Mouse (Mus musculus): Measurements from ENCODE around the gene Inpp4a.
A peak's percentile ranks its signal among the peaks of the same experiment; 100 is the strongest.

Inpp4a gene

DNA sequence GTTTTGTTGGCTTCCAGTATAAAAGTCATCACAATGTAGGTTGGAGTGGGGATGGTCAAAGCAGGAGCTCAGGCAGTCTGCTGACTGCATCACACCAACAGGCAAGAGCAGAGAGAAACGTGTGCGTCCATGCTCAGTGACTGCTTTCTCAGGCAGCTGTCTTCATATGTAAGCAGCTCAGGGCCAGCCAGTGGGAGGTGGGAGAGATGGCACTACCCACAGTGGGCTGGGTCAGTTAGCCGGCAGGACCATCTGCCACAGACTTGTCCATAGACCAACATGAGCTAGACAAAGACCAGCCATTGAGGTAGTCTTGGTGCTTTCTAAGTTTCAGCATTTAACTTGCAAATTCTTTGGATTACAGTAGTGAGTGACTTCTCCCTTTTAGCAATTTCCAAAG, 56.6 kb downstream of the Inpp4a start:
- DNase-seq (ENCODE audit: extremely low read depth, low read depth) = no peak

DNA sequence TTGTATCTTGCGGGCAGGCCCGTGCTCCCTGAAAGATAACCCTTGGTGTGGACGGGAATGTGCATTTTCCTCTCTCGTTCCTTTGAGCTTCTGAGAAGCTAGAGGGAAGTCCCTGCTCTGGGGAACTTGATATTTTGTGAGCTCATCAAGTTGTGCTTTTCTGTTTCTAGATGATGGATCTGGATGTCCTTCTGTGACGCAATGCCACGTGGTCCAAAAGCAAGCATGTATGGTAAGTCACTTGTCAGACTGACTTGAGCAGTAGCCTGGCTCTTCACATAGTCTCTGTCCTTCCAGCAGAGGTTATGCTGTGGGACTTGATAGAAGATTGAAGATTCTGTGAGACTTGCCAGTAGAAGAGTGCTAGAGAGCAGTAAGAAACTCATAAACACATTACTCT, 57.5 kb downstream of the Inpp4a start:
- no peak for DNase-seq (ENCODE audit: extremely low read depth, low read depth)

DNA sequence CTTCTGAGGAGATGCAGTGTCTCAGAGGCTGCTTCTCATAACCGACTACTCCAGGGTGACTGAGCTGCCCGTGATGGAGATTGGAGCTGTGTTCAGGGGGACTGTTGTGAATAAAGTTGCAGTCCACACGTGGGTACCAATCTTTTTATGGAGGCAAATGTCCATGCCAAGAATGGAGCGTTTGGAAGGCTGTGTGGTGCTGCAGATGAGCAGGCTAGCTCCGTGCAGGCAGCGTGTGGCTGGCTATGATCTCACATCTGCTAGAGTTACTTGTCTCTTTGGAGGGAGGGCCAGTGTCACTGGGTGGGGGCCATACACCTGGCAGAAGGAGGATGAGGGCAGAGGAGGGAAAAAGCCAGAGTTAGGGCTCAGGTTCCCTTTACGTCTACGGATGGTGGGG, 59.0 kb downstream of the Inpp4a start:
- DNase-seq (ENCODE audit: extremely low read depth, low read depth) = no peak

DNA sequence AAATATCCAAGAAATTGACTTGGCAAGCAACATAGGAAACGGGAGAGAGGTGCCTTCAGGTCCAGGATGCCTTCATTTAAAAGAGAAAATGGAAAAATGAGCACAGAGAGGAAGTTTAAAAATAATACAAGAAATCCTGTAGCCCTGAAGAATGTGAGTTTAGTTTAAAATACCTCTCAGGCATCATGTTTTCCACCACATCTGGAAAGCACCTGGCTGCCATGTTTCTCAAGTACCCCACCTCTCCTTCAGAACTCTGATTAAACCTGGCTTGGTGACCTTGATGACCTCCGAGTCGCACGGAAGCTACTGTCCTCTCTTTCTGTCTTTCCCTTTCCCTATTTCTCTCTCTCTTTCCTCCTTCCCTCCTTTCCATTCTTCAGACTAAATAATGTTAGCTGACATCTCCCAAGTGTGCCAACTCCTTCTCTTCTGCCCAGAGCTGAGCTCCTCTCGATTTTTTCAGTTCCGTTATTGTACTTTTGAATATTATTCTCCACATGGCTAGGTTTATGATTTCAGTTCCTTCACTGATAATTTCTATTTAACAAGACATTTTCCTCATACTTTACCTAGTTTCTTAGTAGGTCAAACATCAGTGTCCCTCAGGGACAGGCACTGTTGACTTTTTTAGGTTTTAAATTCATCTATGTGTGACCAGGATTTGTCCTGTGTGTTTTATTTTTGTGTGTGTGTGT, 59.9 kb downstream of the Inpp4a start:
- DNase-seq (ENCODE audit: extremely low read depth, low read depth) = no peak

DNA sequence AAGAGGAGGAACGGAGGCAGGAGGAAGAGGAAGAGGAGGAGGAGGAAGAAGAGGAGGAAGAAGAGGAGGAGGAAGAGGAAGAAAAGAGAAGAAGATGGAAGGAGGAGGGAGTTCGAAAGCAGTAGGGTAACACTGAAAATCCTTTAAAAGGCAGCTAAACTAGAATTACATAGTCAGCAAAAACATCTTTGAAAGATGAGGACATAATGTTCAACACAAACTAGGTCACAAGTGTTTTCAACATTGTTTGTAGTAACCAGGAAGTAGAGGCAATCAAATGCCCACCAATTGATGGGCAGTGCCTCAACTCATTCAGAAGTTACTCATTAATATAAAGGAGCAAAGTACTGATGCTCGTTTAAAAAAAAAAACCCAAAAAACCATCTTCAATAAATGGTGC, 61.1 kb downstream of the Inpp4a start:
- no peak for DNase-seq (ENCODE audit: extremely low read depth, low read depth)

DNA sequence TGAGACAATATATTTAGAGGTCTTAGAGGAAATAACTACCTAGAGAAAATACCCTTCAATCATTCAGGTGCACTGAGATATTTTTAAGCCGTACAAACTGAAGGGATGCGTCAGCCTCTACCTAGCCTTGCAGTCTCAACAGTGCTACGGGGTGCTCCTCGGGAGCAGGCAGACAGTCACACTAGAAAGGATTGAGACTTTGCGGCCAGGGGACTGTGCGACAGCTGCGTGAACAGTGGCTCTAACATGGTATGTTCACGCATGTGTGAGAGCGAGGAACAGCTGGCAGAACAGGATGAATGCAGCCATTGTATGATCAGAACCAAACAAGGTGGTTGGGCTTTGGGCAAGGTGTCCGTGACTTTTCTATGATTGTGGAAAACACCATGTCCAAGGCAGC, 63.1 kb downstream of the Inpp4a start:
- DNase-seq (ENCODE audit: extremely low read depth, low read depth) = no peak

DNA sequence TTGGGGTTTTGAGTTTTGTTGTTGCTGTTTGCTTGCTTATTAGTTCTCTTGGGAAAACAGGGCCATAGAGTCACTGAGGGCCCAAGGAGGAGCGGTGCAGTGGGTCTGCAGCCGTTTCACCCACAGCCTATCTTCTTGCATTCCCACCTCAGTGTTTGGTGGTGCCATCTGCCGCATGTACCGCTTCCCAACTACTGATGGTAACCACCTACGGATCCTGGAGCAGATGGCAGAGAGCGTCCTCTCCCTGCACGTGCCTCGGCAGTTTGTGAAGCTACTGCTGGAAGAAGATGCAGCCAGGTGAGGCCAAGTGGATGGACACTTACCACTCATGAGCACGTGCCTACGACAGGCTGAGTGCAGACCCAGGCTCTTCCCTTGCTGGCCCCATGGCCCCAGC, 68.5 kb downstream of the Inpp4a start:
- DNase-seq (ENCODE audit: extremely low read depth, low read depth) = no peak

DNA sequence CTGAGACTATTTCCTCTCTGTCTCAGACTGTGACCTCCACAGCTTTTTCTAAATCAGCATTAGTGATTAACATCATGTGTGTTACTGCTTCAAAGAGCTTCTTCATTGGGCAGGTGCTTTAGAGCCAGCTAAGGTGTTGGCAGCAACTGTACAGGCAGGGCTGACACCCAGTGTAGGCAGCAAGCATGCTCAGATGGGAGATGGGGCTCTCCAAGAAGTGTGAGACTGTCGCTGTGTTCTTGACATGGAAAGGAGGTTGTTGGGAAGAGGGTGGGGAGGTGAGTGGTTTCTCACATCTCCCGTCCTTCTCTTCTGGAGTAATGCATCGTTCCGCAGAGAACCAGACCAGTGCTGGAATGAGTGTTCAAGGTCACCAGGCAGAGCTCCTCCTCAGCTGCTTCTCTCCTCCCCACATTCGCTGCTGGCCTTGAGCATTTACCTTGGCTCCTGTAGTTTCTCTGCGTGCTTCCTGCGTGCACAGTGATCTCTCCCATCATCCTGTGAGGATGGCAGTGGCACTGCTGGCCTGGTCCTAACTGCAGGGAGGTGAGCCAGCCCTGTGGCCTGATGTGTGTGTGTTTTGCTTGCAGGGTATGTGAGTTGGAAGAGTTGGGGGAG, 69.2 kb downstream of the Inpp4a start:
- DNase-seq (ENCODE audit: extremely low read depth, low read depth) = no peak

DNA sequence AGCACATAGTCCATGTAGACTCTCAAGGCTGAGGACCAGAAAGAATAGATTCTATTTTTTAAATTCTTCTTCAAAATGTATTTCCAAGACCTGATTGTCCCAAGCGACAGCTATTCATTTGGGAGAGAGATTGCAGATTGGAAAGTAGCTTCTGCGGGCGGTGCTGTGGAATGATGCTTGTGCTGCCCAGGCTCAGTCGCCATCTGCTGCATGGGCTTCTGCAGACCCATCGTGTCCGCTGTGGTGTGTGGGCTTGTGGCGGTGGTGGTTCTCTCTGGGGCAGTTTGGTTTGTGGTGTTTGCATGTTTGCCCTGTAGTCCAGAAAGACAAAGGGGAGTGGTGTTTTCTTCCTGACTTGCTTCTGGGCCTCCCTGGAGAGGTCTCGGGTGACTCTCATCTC, 76.5 kb downstream of the Inpp4a start:
- DNase-seq (ENCODE audit: extremely low read depth, low read depth) = no peak

DNA sequence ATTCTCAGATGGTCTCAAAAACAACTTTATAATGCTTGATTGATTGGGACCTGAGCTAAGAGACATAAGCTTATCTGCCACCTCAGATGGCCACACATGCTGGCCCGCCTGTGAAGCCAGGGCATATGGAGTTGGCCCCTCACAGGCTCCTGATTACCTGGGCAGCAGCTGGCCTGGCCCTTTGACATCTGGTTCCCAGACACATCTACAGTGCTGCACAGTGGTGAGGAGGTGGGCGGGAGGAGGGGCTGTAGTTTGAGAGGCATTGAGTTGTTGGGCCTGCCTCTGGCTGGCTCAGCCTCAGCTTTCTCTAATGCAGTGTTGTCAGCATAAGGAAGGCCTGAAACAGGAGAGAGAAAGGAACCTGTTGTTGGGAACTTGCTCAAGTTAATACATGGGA, 77.1 kb downstream of the Inpp4a start:
- DNase-seq (ENCODE audit: extremely low read depth, low read depth) = no peak

DNA sequence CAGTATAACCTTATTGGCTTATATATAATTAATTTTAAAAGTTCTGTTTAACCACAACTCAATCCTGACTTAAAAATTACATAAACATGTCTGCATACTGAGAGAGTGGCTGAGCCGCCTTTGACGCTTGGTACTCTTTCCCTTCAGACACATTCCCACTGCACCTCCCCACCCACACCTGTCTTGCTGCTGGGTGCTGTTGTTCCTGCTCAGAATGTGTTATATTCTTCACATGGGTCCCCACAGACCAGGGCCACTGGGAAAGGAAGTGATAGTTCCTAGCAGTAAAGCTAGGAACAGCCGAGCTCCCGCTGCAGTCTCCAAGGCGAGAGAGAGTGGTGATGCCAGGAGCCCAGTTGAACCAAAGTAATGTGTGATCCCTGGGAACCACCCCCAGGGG, 78.4 kb downstream of the Inpp4a start:
- DNase-seq (ENCODE audit: extremely low read depth, low read depth) = no peak

DNA sequence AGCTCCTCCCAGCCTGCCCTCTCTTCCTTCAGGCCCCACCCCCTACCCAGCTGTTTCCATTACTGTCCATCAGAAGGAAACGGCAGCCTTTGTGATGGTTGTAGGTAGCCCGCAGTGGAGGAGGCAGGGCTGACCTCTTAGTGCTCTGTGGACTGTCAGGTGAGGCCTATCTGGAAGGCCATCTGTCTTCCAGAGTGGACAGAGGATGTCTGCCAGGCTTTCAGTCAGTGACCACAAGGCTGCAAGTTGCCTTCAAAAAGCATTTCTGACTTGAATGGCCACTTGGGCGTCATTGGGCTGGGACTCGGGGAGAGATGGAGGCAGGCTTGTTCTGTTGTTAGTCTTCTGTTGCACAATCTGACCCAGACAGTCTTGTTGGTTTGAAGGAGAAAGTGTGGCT, 79.9 kb downstream of the Inpp4a start:
- no peak for DNase-seq (ENCODE audit: extremely low read depth, low read depth)

DNA sequence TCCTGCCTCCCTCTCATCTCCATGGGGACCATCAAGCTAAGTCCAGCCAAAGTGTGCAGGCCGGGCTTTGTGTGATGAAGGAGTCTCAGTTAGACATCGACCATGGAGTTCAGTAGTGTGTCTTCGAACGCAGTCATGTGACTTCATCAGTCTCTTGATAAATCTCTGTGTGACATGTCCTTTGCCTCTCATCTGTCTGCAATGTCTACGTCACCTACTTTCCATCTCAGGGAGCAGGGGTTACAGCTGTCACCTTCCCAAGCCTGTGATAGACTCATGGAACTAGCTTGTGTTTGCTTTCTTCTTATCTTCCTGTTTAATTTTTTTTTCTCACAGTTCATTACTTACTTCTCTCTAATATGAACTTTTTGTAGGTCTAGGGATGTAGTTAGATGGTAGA, 81.2 kb downstream of the Inpp4a start:
- DNase-seq (ENCODE audit: extremely low read depth, low read depth) = no peak

DNA sequence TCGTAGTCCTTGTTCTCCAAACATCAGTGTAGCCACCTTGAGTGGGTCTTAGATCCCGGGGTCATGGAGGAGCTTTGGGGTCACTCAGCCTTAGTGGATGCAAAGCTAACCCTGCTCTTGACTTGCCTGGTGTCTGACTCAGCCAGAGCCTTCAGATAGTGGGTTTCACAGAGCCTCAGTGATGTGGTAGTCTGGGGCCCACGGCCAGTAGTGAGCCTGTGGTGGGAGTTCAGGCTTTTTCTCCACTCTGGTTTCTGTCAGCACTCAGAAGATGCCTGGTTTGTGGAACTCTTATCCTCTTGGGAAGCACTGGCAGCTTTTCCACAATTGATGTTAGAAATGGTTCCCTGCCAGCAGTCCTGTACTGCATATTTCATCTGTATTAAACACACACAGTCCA, 84.6 kb downstream of the Inpp4a start:
- DNase-seq (ENCODE audit: extremely low read depth, low read depth) = no peak

DNA sequence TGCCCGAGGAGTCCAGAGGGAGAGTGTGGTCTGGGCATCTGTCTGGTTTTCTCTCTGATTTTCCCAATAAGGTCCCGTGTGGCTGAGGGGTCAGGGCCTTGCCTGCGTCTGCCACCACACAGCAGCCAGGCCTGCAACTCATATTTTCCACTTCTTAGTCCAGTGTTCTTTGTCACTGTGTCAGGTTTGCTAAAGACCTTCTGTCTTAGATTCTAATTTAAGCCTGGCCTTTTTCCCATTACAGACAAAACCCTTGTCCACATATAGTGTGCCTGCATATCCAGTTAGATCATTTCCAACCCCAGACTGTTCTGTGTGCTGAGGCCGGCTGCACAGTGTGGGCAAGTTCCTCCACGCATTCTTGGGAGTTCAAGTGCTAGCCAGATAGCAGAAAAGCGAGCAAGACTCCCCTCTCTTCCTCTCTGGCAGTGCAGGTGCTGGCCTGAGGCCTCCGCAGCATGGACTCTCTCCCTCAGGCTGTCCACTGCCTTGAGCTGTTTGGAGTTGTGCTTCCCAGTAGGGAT, 86.8 kb downstream of the Inpp4a start:
- no peak for DNase-seq (ENCODE audit: extremely low read depth, low read depth)

DNA sequence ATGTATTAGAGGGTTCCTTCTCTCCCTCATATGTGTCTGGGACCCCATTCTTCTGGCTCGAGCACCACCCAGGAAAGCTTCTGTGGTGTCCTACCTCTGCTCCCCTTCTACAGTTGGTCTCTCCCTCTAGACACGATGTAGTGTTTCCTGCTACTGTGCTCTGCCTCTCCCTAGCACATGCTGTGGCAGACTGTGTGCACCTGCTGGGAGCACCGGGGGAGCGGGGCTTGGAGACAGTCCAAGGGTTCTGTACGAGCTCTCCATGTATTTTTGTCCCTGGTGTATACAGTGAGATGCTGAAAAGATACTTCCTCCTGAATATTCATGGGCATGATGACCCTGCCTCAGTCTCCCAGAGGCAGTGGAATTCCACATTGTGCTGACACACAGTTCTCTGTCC, 93.5 kb downstream of the Inpp4a start:
- DNase-seq (ENCODE audit: extremely low read depth, low read depth) = no peak

DNA sequence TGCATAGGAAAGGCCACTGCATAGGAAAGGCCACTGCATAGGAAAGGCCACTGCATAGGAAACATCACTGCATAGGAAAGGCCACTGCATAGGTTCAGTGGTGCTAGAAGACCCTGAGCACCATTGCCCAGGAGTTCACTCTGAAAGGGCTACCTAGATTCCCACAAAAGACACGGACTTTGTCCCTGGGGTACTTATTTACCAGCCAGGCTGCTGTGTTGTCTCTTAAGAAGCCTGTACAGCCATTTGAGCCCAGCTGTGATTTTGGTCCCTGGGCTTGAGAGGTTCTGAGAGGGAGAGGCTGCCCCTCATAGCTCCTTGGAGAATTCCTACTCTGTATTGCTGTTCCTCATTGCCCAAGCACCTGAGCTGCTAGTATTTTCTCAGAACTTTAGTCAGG, 96.8 kb downstream of the Inpp4a start:
- DNase-seq (ENCODE audit: extremely low read depth, low read depth) = no peak

DNA sequence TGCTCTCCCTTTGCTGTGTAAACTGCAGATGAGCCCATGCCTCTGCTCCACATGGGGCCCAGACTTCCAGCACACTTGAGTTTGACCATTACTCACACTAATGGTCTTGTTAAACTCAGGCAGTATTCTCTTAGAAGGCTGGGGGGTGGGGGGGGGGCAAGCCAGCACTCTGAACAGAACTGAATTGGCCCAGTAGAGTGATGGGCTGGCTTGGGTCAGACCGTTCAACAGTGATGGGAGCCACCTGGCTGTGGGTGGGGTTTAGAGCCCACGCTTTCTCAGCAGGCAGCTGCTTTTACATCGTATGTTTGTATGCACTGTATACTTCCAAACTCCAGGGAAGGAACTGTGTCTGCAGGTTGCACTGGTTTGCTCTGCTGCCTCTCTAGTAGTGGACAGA, 99.3 kb downstream of the Inpp4a start:
- no peak for DNase-seq (ENCODE audit: extremely low read depth, low read depth)

DNA sequence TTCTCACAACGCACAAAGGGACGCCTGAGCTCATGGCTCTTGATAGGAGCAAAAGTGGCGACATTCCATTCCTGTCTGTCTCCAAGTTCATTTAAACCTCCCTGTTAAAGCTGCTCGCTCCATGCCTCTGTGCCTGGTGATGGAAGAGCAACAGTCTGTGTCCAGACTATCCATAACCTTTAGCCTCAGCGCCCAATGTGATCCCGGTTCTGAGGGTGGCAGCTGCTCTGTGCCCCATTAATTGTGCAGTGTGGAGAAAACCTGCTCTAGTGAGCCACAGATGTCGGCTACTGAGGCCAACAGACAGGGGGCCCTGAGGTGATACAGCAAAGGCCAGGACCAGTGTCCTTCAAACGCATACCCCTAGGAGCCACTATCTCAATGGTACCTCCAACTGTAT, 100.1 kb downstream of the Inpp4a start:
- no peak for DNase-seq (ENCODE audit: extremely low read depth, low read depth)

DNA sequence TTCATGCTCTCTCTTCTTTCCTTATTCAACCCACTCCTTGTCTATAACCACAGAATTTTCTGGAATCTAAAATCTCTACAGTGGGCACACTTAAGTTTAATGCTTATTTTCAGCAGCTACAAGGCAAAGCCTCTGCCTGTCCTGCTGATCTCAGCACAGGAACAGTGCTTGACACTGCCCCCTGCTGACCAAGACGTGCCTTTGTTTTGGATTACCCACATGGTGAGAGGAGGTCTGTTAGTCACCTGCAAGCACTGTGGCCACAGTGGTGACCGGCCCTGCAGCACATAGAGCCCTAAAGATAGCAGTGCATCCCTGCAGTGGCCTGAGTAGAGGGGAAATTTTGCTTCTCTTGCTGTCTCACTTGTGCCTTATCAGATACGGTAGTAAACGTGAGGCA, 102.0 kb downstream of the Inpp4a start:
- DNase-seq (ENCODE audit: extremely low read depth, low read depth) = peak; percentile 33

DNA sequence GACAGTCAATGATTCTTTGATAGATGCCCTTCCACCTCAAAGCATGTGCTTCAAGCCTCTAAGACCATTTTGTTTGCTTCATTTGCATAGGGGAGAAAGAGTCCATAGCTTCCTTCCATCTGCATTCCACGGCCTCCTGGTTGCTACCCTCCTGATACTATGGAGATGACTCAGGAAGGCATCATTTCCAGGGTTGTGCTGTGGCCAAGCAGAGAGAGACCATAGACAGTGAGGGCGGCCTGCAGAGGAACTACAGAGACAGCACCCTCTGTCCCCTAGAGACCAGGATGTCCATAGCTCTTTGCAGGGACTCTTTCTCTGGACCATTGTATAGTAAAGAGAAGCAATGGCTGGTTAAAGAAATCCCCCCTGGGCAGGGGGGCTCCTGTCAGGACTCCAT, 105.5 kb downstream of the Inpp4a start:
- no peak for DNase-seq (ENCODE audit: extremely low read depth, low read depth)

DNA sequence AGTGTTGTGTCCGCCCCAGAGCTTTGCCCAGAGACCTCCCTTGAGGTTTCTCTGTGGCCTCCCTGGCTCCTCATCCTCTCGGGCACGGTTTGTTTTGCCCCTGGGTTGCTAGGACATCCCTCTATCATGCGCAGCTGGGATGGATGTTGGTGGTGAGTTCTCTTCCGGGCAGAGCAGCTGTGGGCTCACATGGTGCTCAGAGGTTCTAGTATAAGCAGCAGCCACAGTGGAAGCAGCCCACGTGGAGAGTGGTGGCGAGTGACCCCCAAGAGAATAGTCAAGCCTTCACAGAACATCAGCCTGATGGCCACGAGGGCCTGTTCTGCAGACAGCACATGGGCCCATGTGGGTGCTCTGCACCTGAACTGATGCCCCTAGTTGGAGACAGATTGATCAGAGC, 107.6 kb downstream of the Inpp4a start:
- DNase-seq (ENCODE audit: extremely low read depth, low read depth) = no peak

DNA sequence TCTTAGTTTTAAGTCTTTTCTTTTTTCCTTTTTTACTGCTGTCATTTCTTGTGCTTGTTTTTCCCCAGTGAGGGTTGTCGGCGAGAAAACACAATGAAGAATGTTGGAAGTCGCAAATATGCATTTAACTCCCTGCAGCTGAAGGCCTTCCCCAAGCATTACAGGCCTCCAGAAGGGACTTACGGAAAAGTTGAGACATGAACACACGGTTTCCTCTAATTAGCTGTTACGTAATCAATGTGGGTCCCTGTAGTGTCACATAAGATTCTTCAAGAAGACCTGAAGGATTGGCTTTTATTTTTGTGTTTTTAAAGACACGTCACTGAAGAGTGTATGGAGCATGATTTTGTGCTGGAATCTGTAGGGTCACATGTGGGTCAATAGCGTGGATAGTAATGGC, 108.4 kb downstream of the Inpp4a start:
- DNase-seq (ENCODE audit: extremely low read depth, low read depth) = no peak
